Mouse (Mus musculus): ENCODE data around the gene Cd300lg. TPM values are rescaled to one million over a fixed set of nuclear protein-coding genes. Genes with fewer than 3 reads are reported as not detected.

The Cd300lg gene
- polyA plus RNA-seq, 2 experiments = 0.38 to 0.56 TPM

GRCm38 (mm10) chr11:102044691-102045212 is 3.4 kb downstream of the Cd300lg start:
- Histone ChIP-seq H3K36me3 (replicated peaks; ENCODE audit: control insufficient read depth, insufficient read depth, low read depth) (no peaks in the 10 kb centered on the region), H3K27ac (no peak overlapping the region), H3K9ac (replicated peaks) (no peak overlapping the region), H3K4me2 (ENCODE audit: low read depth) (no peak overlapping the region), H3K4me3 (ENCODE audit: insufficient read depth in 1 of 2, low read depth in 2 of 2, low read length in 2 of 2) (no peak overlapping the region), H3K9me3 (ENCODE audit: control insufficient read depth, low read length) (no peaks in the 10 kb centered on the region), H3K4me1 (replicated peaks; ENCODE audit: control insufficient read depth in 2 of 2, insufficient read depth in 2 of 2, low read length in 1 of 2) (no peaks in the 10 kb centered on the region), H3K27me3 (ENCODE audit: control insufficient read depth, insufficient read depth, low read length) (no peaks in the 10 kb centered on the region; the same call in 1 of the 2 replicates)
- DNase-seq (ENCODE audit: low read depth in 3 of 3, low spot score in 3 of 3) (no peak), ATAC-seq (ENCODE audit: insufficient read depth) (no peak)
- WGBS (ENCODE audit: insufficient replicate concordance) = 61% methylated on average over 7 of the region's 7 CpGs
- TF ChIP-seq EP300 (IDR thresholded peaks at IDR 0.05; ENCODE audit: low read depth) (no peak), CTCF (IDR thresholded peaks at IDR 0.05; ENCODE audit: low read depth) (no peak)

- ATAC-seq (ENCODE audit: insufficient read depth) (no peak), DNase-seq (ENCODE audit: low read depth in 3 of 3, low spot score in 3 of 3) (no peak)
- Histone ChIP-seq H3K4me3 (ENCODE audit: insufficient read depth in 1 of 2, low read depth in 2 of 2, low read length in 2 of 2) (no peak overlapping the region), H3K27me3 (ENCODE audit: control insufficient read depth, insufficient read depth, low read length) (no peaks in the 10 kb centered on the region), H3K36me3 (replicated peaks; ENCODE audit: control insufficient read depth, insufficient read depth, low read depth) (no peaks in the 10 kb centered on the region), H3K27ac (no peak overlapping the region), H3K9me3 (ENCODE audit: control insufficient read depth, low read length) (no peaks in the 10 kb centered on the region), H3K4me1 (replicated peaks; ENCODE audit: control insufficient read depth in 2 of 2, insufficient read depth in 2 of 2, low read length in 1 of 2) (no peaks in the 10 kb centered on the region), H3K9ac (replicated peaks) (no peak overlapping the region), H3K4me2 (ENCODE audit: low read depth) (no peak overlapping the region)
- 67% methylated on average over 9 of the region's 9 CpGs for WGBS (ENCODE audit: insufficient replicate concordance)
- no peak for TF ChIP-seq EP300 (IDR thresholded peaks at IDR 0.05; ENCODE audit: low read depth)
- no peak for TF ChIP-seq CTCF (IDR thresholded peaks at IDR 0.05; ENCODE audit: low read depth)
These were observed 5.3 kb downstream of the Cd300lg start for GRCm38 (mm10) chr11:102046607-102047006.

GRCm38 (mm10) chr11:102049875-102050482 is 8.7 kb downstream of the Cd300lg start:
- H3K4me3 ChIP-seq (ENCODE audit: insufficient read depth in 1 of 2, low read depth in 2 of 2, low read length in 2 of 2) = no peak overlapping the region
- DNase-seq (ENCODE audit: low read depth in 3 of 3, low spot score in 3 of 3) (no peak), ATAC-seq (ENCODE audit: insufficient read depth) (no peak)
- no peak overlapping the region for H3K9ac ChIP-seq (replicated peaks)
- 49% methylated on average over 14 of the region's 14 CpGs for WGBS (ENCODE audit: insufficient replicate concordance)
- no peaks in the 10 kb centered on the region for H3K27me3 ChIP-seq (ENCODE audit: control insufficient read depth, insufficient read depth, low read length)
- H3K4me2 ChIP-seq (ENCODE audit: low read depth) = no peak overlapping the region
- no peaks in the 10 kb centered on the region for H3K9me3 ChIP-seq (ENCODE audit: control insufficient read depth, low read length)
- no peaks in the 10 kb centered on the region for H3K4me1 ChIP-seq (replicated peaks; ENCODE audit: control insufficient read depth in 2 of 2, insufficient read depth in 2 of 2, low read length in 1 of 2)
- H3K36me3 ChIP-seq (replicated peaks; ENCODE audit: control insufficient read depth, insufficient read depth, low read depth) = no peaks in the 10 kb centered on the region
- TF ChIP-seq EP300 (IDR thresholded peaks at IDR 0.05; ENCODE audit: low read depth) = no peak
- TF ChIP-seq CTCF (IDR thresholded peaks at IDR 0.05; ENCODE audit: low read depth) = no peak
- no peak overlapping the region for H3K27ac ChIP-seq

GRCm38 (mm10) chr11:102051541-102051940 is 10.2 kb downstream of the Cd300lg start:
- DNase-seq (ENCODE audit: low read depth in 3 of 3, low spot score in 3 of 3) (no peak), ATAC-seq (ENCODE audit: insufficient read depth) (no peak)
- Histone ChIP-seq H3K27me3 (ENCODE audit: control insufficient read depth, insufficient read depth, low read length) (no peaks in the 10 kb centered on the region), H3K4me1 (replicated peaks; ENCODE audit: control insufficient read depth in 2 of 2, insufficient read depth in 2 of 2, low read length in 1 of 2) (no peaks in the 10 kb centered on the region), H3K27ac (no peak overlapping the region), H3K9ac (replicated peaks) (no peak overlapping the region), H3K36me3 (replicated peaks; ENCODE audit: control insufficient read depth, insufficient read depth, low read depth) (no peaks in the 10 kb centered on the region), H3K9me3 (ENCODE audit: control insufficient read depth, low read length) (no peaks in the 10 kb centered on the region), H3K4me3 (ENCODE audit: insufficient read depth in 1 of 2, low read depth in 2 of 2, low read length in 2 of 2) (no peak overlapping the region), H3K4me2 (ENCODE audit: low read depth) (no peak overlapping the region)
- WGBS (ENCODE audit: insufficient replicate concordance) = 62% methylated on average over 4 of the region's 4 CpGs
- TF ChIP-seq CTCF (IDR thresholded peaks at IDR 0.05; ENCODE audit: low read depth) = no peak
- TF ChIP-seq EP300 (IDR thresholded peaks at IDR 0.05; ENCODE audit: low read depth) = no peak

- Histone ChIP-seq H3K27ac (no peak overlapping the region), H3K9ac (replicated peaks) (no peak overlapping the region), H3K4me1 (replicated peaks; ENCODE audit: control insufficient read depth in 2 of 2, insufficient read depth in 2 of 2, low read length in 1 of 2) (no peaks in the 10 kb centered on the region), H3K9me3 (ENCODE audit: control insufficient read depth, low read length) (no peaks in the 10 kb centered on the region), H3K36me3 (replicated peaks; ENCODE audit: control insufficient read depth, insufficient read depth, low read depth) (no peaks in the 10 kb centered on the region), H3K4me3 (ENCODE audit: insufficient read depth in 1 of 2, low read depth in 2 of 2, low read length in 2 of 2) (no peak overlapping the region), H3K27me3 (ENCODE audit: control insufficient read depth, insufficient read depth, low read length) (no peaks in the 10 kb centered on the region), H3K4me2 (ENCODE audit: low read depth) (no peak overlapping the region)
- WGBS (ENCODE audit: insufficient replicate concordance) = 51% methylated on average over 4 of the region's 4 CpGs
- no peak for DNase-seq (ENCODE audit: low read depth in 3 of 3, low spot score in 3 of 3)
- ATAC-seq (ENCODE audit: insufficient read depth) = no peak
- TF ChIP-seq EP300 (IDR thresholded peaks at IDR 0.05; ENCODE audit: low read depth) (no peak), CTCF (IDR thresholded peaks at IDR 0.05; ENCODE audit: low read depth) (no peak)
These were observed 10.6 kb downstream of the Cd300lg start for GRCm38 (mm10) chr11:102051954-102052353.
